Mouse (Mus musculus): ENCODE data around the gene Cabp4.
A peak's percentile ranks its signal among the peaks of the same experiment; 100 is the strongest.

Gene Cabp4

GRCm38 (mm10) chr19:4143759-4144268 is at the start of gene Cabp4:
Gene Cabp4 (minus strand): TSS chr19:4144033.
- peak in 1 of 2 experiments; percentile 45 for DNase-seq (ENCODE audit: low spot score in 2 of 2)

- DNase-seq (ENCODE audit: low spot score in 2 of 2) = no peak
Measured at GRCm38 (mm10) chr19:4193129-4193528, 49.3 kb upstream of the Cabp4 start.

DNA sequence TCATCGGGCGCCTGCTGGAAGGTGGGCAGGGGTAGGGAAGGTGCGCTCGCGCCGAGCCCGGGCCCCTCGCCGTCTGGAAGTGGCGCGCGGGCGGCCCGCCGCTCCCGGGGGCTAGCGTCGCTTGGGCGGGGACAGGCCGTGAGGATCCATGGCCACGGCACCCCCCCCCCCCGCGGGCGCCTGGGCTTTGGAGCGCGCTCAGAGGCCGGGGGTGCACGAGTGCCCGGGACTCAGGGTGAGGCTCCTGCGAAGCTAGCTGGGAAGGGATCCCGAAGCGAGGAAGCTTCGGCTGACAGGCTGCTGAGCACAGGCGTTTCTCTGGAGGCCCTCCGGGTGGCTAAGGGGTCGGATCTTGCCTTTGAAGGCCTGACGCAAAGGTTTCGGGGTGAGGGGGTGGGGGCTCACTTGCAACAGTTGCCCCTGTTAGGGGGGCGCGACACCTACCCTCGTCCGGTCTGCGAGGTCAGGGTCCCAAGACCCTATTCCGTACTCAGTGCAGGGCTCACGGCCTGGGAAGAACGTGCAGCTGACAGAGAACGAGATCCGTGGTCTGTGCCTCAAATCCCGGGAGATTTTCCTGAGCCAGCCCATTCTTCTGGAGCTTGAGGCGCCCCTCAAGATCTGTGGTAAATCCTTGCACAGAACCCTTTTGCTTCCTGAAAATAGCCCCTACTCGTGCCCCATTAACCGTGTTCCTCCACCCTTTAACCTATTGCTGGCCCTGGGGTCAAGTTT is 48.6 kb upstream of the Cabp4 start:
- DNase-seq (ENCODE audit: low spot score in 2 of 2) = no peak

DNA sequence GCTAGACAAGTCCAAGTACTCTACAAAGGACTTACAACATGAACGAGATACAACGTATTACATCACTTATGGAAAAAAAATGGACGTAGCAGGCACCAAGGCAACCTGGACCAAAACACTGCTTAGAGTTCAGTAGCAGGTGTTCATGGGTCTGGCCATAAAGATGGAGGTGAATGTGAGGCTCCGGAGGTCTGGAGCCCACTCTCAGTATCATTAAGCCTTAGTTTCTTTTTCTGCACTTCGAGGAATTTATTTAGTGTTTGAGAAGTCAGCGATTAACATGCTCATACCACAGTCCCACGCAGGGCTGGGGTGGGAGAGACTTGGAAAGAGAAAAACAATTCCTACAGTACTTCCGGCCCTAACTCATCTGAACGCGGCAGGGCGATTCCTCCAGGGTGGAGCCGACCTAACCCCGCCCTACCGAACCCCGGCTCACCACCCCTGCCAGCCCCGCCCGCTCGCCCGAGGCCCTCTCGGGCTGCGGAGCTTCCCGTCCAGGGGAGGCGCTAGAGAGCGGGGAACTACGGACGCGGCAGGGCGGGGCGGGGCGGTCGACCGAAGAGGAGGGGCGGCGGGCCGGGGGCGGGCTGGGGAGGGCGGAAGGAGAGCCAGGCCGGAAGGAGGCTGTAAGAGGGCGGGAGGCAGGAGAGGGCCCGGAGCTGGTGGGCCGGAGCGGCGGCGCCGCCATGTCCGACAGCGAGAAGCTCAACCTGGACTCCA is 47.9 kb upstream of the Cabp4 start, which contains the start of gene Ppp1ca:
Ppp1ca (plus strand) TSS at position 538 of the 723 bp plus-strand sequence.
- peak; percentile 96 to 97 for DNase-seq (ENCODE audit: low spot score in 2 of 2)

DNA sequence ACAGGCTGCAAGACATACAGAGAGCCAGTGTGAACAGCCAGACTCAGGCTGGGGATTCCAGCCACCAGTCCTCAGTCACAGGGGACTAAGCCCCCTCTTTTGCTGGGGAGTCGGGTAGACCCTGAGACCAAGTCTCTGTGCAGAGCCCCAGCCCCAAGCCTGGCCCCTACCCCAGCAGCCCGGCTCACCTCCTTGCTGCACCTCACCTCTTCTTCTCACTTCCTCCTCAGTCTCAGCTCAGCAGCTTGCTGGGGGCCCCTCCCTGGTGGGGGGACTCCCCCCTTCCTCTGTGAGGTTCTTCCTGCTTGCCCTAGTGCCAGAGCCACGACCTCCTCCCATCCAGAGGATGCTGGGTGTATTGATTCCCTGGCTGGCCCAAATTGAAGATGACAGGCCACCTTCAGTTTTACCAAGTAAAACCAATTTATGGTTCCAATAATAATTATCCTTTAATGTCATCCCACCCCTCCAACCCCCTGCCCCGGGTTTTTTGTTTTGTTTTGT is 47.0 kb upstream of the Cabp4 start, which contains the start of gene Tbc1d10c:
Tbc1d10c (minus strand) TSS at position 454 of the 504 bp plus-strand sequence.
- DNase-seq (ENCODE audit: low spot score in 2 of 2) = peak; percentile 93 to 95

DNA sequence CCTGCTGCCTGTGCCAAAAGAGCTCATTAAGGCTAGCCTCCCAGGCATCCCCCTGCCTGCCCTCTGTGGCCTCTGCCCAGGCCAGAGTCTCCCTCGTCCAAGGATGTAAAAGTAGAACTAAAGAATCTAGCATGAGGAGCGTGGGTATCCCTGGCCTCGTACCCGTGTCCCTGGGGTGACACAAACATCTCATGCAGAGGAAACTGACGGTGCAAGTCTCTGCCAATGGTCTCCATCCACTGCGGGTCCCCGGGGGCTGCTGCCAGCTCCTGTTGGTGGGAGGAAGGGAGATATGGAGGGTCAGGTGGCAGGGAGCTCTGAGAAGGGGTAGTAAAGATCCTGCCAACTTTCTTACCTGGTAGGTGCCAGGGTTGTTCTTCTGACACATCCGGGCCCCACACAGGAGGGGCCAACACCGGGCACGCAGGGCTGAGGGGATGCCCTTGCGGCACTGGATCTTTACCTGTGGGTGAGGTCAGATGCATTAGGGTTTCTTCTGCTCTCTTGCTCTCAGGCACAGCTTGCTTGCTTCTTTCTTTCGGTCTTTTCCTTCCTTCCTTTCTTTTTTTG is 45.3 kb upstream of the Cabp4 start:
- DNase-seq (ENCODE audit: low spot score in 2 of 2) = no peak

DNA sequence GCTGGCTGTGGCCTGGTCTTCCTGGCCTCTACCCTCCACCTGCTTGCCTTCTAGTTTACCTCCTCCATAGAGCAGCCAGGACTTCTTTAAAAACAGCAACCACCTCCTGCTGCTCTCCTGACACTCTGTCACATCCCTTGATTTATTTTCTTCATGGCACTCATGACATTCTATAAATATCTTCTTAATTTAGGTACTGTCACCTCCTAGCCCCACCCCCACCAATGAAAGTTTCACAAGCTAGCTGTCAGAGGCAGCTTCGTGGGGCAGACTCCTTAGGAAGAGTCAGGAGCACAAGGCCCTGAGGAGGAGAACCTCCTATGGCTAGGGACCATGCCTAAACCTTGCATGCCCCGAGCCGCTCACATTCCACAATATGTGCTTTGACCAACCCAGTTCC is 43.5 kb upstream of the Cabp4 start:
- no peak for DNase-seq (ENCODE audit: low spot score in 2 of 2)

DNA sequence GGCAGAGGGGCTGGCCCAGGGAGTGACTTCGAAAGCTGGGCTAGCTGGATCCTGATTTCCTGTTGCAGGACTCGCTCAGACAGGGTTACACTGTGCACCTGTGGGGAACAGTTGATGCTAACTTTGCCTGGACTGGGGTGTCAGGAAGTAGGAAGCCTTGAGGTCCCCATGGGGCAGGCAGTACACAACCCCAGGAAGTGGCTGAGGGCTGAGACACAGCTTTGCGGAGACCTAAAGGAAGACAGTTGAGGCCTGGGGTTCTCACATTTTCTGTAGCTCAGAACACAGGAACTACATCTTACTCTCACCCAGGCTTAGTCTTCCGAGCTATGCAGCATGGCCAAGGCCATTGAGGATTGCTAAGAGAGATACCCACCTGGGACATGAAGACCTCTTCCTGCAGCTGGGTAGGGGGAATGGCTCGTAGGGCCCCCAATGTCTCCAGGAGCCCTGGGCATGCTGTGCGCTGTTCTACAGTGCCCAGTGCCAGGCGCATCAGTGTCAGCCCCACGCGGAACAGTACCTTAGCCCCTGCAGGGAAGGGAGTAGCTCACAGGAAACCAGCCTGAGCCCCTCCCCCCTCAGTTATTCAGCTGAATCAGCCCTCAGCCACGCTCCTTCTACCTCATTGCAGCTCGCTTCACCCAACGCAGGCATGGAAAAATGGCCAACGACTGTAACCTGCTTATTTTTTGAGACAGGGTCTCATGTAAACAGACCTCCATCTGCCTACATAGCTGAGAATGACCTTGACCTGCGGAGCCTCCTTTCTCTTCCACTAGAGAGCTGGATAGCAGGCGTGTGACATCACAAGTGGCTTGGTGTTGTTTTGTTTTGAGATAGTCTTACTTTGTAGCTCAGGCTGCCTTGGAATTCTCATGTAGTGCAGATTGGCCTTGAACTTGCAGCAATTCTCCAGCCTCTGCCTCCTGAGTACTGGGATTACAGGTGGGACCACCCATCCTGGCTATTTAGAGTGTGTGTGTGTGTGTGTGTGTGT is 41.4 kb upstream of the Cabp4 start:
- peak; percentile 85 for DNase-seq (ENCODE audit: low spot score in 2 of 2)

DNA sequence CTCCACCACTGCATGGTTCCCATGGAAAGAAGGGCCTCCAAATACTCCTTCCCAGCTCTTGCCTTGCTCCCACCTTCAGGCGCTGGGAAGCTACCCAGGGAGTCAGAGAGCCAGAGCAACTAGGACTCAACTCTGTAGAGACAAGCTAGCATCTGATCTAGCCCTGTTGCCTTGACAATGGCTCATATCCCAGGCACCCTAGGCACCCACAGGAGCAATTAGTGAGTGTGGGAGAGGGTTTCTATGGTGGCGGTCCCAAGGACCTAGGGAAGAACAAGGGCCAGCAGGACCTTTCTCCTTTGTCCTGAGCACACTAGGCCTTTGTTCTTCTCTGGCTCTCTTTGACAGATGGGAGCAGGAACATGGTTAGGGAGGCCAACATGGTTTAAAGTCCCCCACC is 39.9 kb upstream of the Cabp4 start:
- no peak for DNase-seq (ENCODE audit: low spot score in 2 of 2)

DNA sequence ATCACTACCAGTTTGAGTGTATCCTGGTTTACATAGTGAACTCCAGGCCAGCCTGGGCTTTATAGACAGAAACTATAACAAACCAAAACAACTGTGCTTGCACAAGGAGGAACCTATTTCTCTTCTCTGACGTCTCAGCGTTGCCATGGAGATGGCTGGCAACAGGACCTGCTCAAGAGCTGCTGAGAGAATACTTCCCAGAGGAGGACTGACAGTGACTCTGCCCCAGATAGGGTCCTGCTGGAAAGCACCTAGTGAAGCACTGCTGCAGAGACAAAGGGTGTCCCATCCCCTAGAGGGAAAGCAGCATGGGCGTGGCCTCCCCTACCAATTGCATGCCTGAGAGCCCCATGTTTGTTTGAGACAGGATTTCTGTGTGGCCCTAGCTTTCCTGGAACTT is 38.1 kb upstream of the Cabp4 start:
- peak; percentile 84 to 85 for DNase-seq (ENCODE audit: low spot score in 2 of 2)

DNA sequence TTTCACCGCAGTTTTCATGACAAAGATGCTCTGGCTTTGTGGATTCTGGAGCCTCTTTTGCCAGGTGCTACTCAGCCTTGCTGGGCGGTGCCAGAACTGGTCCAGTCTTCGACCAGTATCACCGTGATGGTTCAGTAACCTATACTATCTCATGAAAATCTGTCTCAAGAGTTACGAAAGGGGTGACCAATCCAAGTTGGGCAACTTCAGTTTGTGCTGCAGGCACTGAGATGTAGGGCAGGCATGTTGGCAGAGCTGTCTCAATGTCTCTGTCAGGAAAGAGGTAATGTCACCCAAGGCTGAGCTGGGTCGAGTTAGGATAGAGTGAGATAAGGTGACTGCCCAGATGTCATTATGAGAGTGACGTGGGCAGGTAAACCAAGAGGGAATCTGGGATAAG is 36.6 kb upstream of the Cabp4 start:
- no peak for DNase-seq (ENCODE audit: low spot score in 2 of 2)

GRCm38 (mm10) chr19:4175368-4175947 is 31.6 kb upstream of the Cabp4 start, which contains the start of gene Carns1:
Gene Carns1 (minus strand): TSS chr19:4175479.
- no peak for DNase-seq (ENCODE audit: low spot score in 2 of 2)

DNA sequence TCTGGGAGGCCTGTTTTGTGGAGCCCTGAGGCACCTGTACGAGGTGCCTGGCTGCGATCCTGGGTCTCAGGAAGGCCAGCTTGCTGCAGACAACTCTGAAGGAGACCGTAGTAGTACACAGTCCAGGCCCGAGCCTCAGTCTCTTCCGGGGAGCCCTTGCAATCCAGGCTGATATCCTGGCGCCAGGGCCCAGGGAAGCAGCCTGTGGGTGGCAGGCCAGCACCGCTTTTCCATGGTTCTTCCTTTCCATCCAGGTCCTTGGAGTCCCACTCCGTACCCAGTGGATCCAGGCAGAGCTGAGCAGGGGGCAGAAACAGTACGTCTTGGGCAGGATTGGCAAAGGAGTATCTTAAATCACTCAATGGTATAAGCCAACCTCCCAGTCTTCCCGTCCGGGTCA is 29.1 kb upstream of the Cabp4 start:
- DNase-seq (ENCODE audit: low spot score in 2 of 2) = no peak

- DNase-seq (ENCODE audit: low spot score in 2 of 2) = no peak
Measured at GRCm38 (mm10) chr19:4171393-4172290, 27.8 kb upstream of the Cabp4 start.

- DNase-seq (ENCODE audit: low spot score in 2 of 2) = no peak
Measured at GRCm38 (mm10) chr19:4170723-4171392, 27.0 kb upstream of the Cabp4 start.

- no peak for DNase-seq (ENCODE audit: low spot score in 2 of 2)
Measured at GRCm38 (mm10) chr19:4169810-4170209, 26.0 kb upstream of the Cabp4 start.

- peak; percentile 99 for DNase-seq (ENCODE audit: low spot score in 2 of 2)
Measured at GRCm38 (mm10) chr19:4169378-4169784, 25.5 kb upstream of the Cabp4 start.

DNA sequence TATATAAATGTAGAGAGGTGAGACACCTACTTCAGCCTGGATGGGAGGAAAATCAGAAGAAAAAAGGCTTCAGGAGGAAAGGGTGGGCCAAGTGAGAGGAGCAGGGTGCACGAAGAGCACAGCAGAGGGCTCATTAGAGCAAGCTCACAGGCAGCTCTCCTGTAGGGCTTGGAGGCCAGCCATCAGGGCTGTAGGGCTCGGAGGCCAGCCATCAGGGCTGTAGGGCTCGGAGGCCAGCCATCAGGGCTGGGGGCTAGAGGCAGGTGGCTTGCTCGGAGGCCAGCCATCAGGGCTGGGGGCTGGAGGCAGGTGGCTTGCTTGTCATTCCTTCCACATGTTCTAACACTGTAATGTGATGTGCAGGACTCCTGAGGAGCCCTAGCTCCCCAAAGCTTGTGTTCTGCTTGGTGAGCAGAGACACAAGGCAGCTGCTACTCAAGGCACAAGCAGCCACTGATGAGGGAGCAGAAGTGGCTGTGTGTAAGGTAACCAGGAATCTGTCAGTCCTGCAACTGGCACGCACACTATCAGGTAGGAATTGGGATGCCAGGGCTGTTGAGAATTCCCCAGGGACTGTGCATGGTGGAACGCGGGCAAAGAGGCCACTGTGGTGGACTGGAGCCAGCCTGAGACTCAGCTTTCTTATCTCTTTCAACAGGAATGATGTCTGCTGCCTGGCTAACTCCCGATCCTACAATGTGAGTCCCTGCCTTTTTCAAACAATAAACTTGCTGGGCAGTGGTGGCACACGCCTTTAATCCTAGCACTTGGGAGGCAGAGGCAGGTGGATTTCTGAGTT is 23.0 kb upstream of the Cabp4 start:
- no peak for DNase-seq (ENCODE audit: low spot score in 2 of 2)
